Mouse (Mus musculus) G1E (cell line): Measurements from ENCODE around the gene Tenm2. TPM values are rescaled to one million over a fixed set of nuclear protein-coding genes. Genes with fewer than 3 reads are reported as not detected.

Experiments
- ATAC-seq: 2 replicates; pipeline ENCODE4 v1.8.0; 2016; ENCODE audit warnings: mild to moderate bottlenecking; ENCODE audit not compliant: insufficient number of reproducible peaks, poor library complexity, low FRiP score, severe bottlenecking; ENCODE audit errors: extremely low read depth
- DNase-seq: peaks from one replicate; pipeline ENCODE4 v3.0.0; 2012; ENCODE audit warnings: low spot score
- H3K27me3 ChIP-seq: 2 replicates; pipeline ENCODE4 v1.6.1; 2012; ENCODE audit warnings: mild to moderate bottlenecking, low read length, inconsistent platforms; ENCODE audit not compliant: insufficient read depth
- H3K36me3 ChIP-seq: replicated peaks from 2 replicates; pipeline ENCODE3; 2012; ENCODE audit warnings: mild to moderate bottlenecking, inconsistent platforms
- H3K4me1 ChIP-seq: 2 replicates; pipeline ENCODE4 v1.6.1; 2012; ENCODE audit warnings: low read depth, low read length, inconsistent platforms, mixed read lengths; ENCODE audit not compliant: insufficient read depth
- H3K4me3 ChIP-seq: 2 replicates; pipeline ENCODE4 v1.5.1; 2012; ENCODE audit warnings: low read depth, mild to moderate bottlenecking, inconsistent platforms, low read length, moderate library complexity, mixed read lengths
- H3K9me3 ChIP-seq: replicated peaks from 2 replicates; pipeline ENCODE4 v1.6.1; 2012; ENCODE audit warnings: inconsistent platforms
- CTCF ChIP-seq: IDR thresholded peaks from 2 replicates; pipeline ENCODE4 v1.5.1; 2012; ENCODE audit warnings: low read depth, low read length, inconsistent platforms, mixed read lengths
- GATA1 ChIP-seq: IDR thresholded peaks from 2 replicates; pipeline ENCODE4 v1.6.1; 2012; ENCODE audit warnings: borderline replicate concordance, low read length, inconsistent platforms, mixed read lengths
- GATA2 ChIP-seq: IDR thresholded peaks from 2 replicates; pipeline ENCODE4 v1.6.1; 2012; ENCODE audit warnings: low read depth, low read length, inconsistent platforms, borderline replicate concordance
- POLR2AphosphoS5 ChIP-seq: IDR thresholded peaks from 2 replicates; pipeline ENCODE4 v1.6.1; 2012; ENCODE audit warnings: low read depth, low read length, inconsistent platforms; ENCODE audit not compliant: insufficient replicate concordance
- TAL1 ChIP-seq: conservative IDR thresholded peaks from 2 replicates; pipeline ENCODE4 v1.6.1; 2012; ENCODE audit warnings: low read depth, low read length, inconsistent platforms, mixed read lengths
- polyA plus RNA-seq: library from polyadenylated mRNA; stranded (reverse); fragments of >175 nt; gene quantifications from 2 replicates; pipeline ENCODE4 v1.2.3, GENCODE M21; 2012
- total RNA-seq, 2 experiments: library from RNA; stranded (forward) in 1 of 2; stranded (reverse) in 1 of 2; fragments of 200-1000 nt in 1 of 2; fragments of >200 nt in 1 of 2; fragmentation: Nextera tagmentation in 1 of 2; gene quantifications; 2 replicates each; pipeline ENCODE4 v1.2.3; 2014 to 2017

Gene Tenm2
- total and polyA plus RNA-seq, 3 experiments: 0.44 TPM; not detected in 2

DNA sequence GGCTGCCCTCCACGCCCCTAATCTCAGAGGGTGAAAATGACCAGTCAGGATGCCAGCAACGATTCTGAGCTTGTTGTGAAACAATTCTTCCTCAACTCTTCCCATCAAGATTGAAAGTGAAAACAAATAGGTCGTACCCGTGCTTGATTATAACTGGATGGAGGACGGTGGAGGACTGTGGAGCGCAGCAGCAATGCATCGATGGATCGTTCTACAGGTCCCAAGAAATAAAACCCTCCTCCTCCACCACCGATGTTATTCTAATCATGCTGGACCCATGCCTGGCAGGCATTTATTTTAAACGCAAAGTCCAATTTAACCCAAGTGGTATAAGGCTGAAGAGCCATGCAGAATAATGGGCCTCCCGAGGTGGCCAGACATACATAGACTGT lies 991.3 kb downstream of the Tenm2 start:
- ATAC-seq: no peak
- TF ChIP-seq CTCF: no peak
- TF ChIP-seq POLR2AphosphoS5: no peak
- TF ChIP-seq TAL1: no peak
- no peak for TF ChIP-seq GATA2
- TF ChIP-seq GATA1: no peak
- Histone ChIP-seq H3K4me1 (no peaks in the 10 kb centered on the region), H3K4me3 (no peak overlapping the region), H3K9me3 (peaks cover 50% of the 10 kb centered on the region), H3K27me3 (no peaks in the 10 kb centered on the region), H3K36me3 (no peaks in the 10 kb centered on the region)
- DNase-seq: no peak

DNA sequence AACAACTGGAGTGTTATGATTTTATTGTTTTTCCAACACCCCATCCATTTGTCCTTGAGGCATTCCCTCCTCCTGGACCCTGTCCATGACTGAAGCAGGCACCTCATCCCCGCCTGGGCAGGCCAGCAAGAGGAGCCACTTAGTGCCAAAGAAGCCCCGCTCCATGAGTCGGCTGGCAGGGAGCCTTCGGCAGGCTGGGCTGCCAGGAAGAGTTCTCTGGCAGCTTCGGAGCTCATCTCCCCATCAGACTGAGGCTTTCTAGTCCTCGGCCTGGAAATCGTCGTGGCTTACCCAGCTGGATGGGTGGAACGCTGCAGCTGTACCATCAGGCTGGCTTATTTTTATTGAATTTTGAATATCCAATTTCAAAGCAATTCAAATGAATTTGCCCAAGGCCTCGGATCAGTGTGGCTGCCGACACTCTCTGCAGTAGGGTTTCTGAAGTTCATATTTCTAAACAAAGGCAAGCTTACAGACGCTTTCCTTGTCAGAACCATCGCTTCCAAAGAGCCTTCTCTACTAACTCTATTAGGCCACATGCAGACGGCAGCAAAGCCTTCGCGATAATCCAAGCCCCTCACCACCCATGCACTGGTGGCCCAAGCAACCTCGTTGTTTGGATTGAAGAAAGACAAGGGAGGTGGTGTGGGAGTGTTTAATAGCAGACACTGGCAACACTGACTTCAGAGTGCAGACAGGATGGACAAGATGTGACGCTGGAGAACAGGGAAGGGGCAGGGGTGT lies 991.8 kb downstream of the Tenm2 start:
- H3K9me3 ChIP-seq: peaks cover 51% of the 10 kb centered on the region
- H3K36me3 ChIP-seq: no peaks in the 10 kb centered on the region
- TF ChIP-seq GATA1 (no peak), GATA2 (no peak)
- no peaks in the 10 kb centered on the region for H3K4me1 ChIP-seq
- no peaks in the 10 kb centered on the region for H3K27me3 ChIP-seq
- ATAC-seq: no peak
- no peak for DNase-seq
- no peak overlapping the region for H3K4me3 ChIP-seq

DNA sequence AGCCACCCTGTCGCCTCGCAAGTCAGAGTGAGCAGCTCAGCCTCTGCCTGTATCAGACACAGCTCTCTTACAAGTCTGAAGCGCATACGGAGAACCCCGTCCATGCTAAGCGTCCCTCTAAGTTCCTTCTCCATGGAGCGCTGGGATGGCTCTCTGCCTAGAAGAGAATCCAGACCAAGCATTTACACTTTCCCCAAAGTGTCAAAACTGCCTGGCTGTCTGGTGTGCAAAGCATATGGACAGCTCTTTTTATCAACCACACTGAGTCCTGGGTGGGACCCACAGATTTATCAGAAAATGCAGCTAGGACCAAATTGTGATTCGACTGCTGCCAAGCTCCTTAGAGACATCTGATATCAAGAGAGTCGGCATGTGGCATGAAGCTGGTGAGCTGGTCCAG lies 996.9 kb downstream of the Tenm2 start:
- TF ChIP-seq GATA2: no peak
- TF ChIP-seq TAL1: no peak
- no peak for TF ChIP-seq GATA1
- TF ChIP-seq POLR2AphosphoS5: no peak
- TF ChIP-seq CTCF: no peak
- Histone ChIP-seq H3K9me3 (peaks cover 38% of the 10 kb centered on the region), H3K4me3 (no peak overlapping the region), H3K4me1 (no peaks in the 10 kb centered on the region), H3K36me3 (no peaks in the 10 kb centered on the region), H3K27me3 (no peaks in the 10 kb centered on the region)
- ATAC-seq (no peak), DNase-seq (no peak)

DNA sequence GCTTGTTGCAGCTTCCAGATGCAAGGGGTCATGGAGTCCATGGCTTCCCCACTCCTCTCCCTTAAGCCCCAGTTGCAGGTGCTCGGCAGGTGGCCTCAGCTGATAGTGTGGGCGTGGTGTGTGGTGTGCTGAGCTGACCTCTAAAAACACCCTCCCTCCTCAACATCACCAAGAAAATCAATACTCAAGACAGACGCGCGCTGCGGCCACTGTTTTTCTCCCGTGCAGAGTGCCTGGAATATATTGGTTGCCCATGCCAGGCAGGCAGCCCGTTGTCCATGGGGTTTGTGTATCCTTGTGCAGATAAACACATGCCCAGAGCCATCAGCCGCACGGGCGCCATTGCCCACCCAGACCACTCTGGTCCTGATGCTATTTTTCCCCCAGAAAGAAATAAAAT lies 1007.1 kb downstream of the Tenm2 start:
- Histone ChIP-seq H3K9me3 (peaks cover 52% of the 10 kb centered on the region), H3K36me3 (no peaks in the 10 kb centered on the region), H3K4me1 (no peaks in the 10 kb centered on the region), H3K4me3 (no peak overlapping the region), H3K27me3 (no peaks in the 10 kb centered on the region)
- no peak for DNase-seq
- no peak for ATAC-seq
- no peak for TF ChIP-seq TAL1
- no peak for TF ChIP-seq GATA1
- TF ChIP-seq POLR2AphosphoS5: no peak
- TF ChIP-seq GATA2: no peak
- no peak for TF ChIP-seq CTCF

DNA sequence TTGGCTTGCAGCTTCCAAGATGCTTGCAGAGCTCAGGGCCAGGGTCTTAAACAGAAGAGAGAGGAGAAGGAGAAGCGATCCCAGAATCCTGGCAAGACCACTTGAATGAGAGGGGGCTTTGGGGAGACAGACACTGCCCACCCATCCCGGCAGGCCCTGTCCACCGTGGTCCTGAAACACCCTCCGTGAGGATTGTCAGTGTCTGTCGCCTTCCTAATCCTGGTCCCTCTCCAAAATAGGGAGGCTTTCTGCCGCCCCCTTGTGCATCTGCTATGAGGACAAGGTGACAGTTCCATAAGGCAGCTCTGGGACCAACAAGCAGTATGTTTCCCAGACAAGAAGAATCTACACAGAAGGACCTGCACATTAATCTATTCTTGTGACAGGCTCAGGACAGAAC lies 1007.6 kb downstream of the Tenm2 start:
- Histone ChIP-seq H3K4me1 (no peaks in the 10 kb centered on the region), H3K36me3 (no peaks in the 10 kb centered on the region), H3K4me3 (no peak overlapping the region), H3K9me3 (peaks cover 55% of the 10 kb centered on the region), H3K27me3 (no peaks in the 10 kb centered on the region)
- ATAC-seq (no peak), DNase-seq (no peak)
- TF ChIP-seq GATA1 (no peak), POLR2AphosphoS5 (no peak), CTCF (no peak), GATA2 (no peak), TAL1 (no peak)

DNA sequence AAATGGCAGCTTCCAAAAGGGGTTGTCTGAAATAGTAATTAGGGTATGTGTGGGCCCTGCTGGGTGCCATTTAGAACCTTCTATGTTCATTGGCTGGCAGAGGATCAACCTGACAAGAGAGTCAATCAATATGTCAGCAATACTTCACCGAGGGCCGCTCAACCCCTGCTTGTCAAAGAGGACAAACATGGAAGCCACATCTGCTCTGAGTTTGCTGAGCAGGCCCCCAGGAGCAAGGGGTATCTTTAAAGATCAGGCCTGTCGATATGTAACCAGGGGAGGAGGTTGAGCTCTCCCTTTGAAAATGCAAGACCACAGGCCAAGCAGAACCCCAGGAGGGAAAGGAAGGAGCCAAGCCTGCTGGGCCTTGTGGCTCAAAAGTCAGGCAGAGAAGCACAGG lies 1009.7 kb downstream of the Tenm2 start:
- no peak for DNase-seq
- H3K9me3 ChIP-seq: peaks cover 68% of the 10 kb centered on the region
- no peaks in the 10 kb centered on the region for H3K4me1 ChIP-seq

More for the DNA sequence above, 1009.7 kb downstream of the Tenm2 start:
- no peak for TF ChIP-seq CTCF
- Histone ChIP-seq H3K36me3 (no peaks in the 10 kb centered on the region), H3K4me3 (no peak overlapping the region), H3K27me3 (no peaks in the 10 kb centered on the region)
- no peak for ATAC-seq
